Mouse (Mus musculus) ES-E14 (cell line): ENCODE data around the gene Krt82. TPM values are rescaled to one million over a fixed set of nuclear protein-coding genes. Genes with fewer than 3 reads are reported as not detected.

Source experiments
- DNase-seq: peaks from one replicate; pipeline ENCODE4 v3.0.0-alpha.2; 2013; ENCODE audit warnings: low read depth, low spot score
- H3K27ac ChIP-seq: 2 replicates; pipeline ENCODE4 v1.5.1; 2012; ENCODE audit warnings: low read depth, mild to moderate bottlenecking, low read length, moderate library complexity, mixed read lengths; ENCODE audit not compliant: poor library complexity, insufficient read depth, severe bottlenecking
- H3K36me3 ChIP-seq: 2 replicates; pipeline ENCODE4 v1.6.1; 2012; ENCODE audit warnings: mild to moderate bottlenecking, low read length, moderate library complexity, mixed read lengths; ENCODE audit not compliant: control insufficient read depth, poor library complexity, insufficient read depth, severe bottlenecking
- H3K4me1 ChIP-seq, 2 experiments: fragments of 150-350 bp in 1 of 2; sonication (generic) in 1 of 2; 2 replicates each; pipeline ENCODE4 v1.6.1; 2012; ENCODE audit warnings: low read length in 2 of 2, mild to moderate bottlenecking in 1 of 2, mixed read lengths in 1 of 2; ENCODE audit not compliant: control insufficient read depth in 2 of 2, insufficient read depth in 2 of 2, poor library complexity in 1 of 2
- H3K4me3 ChIP-seq, 2 experiments: fragments of 150-350 bp in 1 of 2; sonication (generic) in 1 of 2; 2 replicates each; pipeline ENCODE4 v1.5.1; 2012; ENCODE audit warnings: low read length in 2 of 2, low read depth in 1 of 2, mild to moderate bottlenecking in 1 of 2, mixed read lengths in 1 of 2; ENCODE audit not compliant: insufficient read depth in 1 of 2, poor library complexity in 1 of 2, severe bottlenecking in 1 of 2
- H3K9ac ChIP-seq: 2 replicates; pipeline ENCODE4 v1.6.1; 2012; ENCODE audit warnings: low read depth, mild to moderate bottlenecking, low read length, mixed read lengths; ENCODE audit not compliant: poor library complexity, insufficient read depth, severe bottlenecking
- H3K9me3 ChIP-seq: fragments of 150-350 bp; sonication (generic); 2 replicates; pipeline ENCODE4 v1.6.1; 2012; ENCODE audit warnings: low read depth, mild to moderate bottlenecking, low read length; ENCODE audit not compliant: control insufficient read depth, insufficient read depth
- CHD2 ChIP-seq: IDR thresholded peaks from 2 replicates; pipeline ENCODE4 v1.6.1; 2014; ENCODE audit warnings: mild to moderate bottlenecking, low read depth, low read length, inconsistent platforms
- HCFC1 ChIP-seq: IDR thresholded peaks from 2 replicates; pipeline ENCODE4 v1.6.1; 2012; ENCODE audit warnings: low read length, inconsistent platforms, borderline replicate concordance; ENCODE audit not compliant: insufficient read depth
- MAFK ChIP-seq: IDR thresholded peaks from 2 replicates; pipeline ENCODE4 v1.6.1; 2014; ENCODE audit warnings: mild to moderate bottlenecking, low read depth, low read length, inconsistent platforms; ENCODE audit not compliant: insufficient read depth
- ZC3H11A ChIP-seq: IDR thresholded peaks from 2 replicates; pipeline ENCODE4 v1.6.1; 2012; ENCODE audit warnings: low read depth, mild to moderate bottlenecking, inconsistent platforms, low read length, borderline replicate concordance
- ZNF384 ChIP-seq: IDR thresholded peaks from 2 replicates; pipeline ENCODE4 v1.6.1; 2012; ENCODE audit warnings: low read depth, low read length, inconsistent platforms
- in situ Hi-C, 2 experiments: fragments of 600-800 bp; cut with MboI; formaldehyde crosslinking; loops; one replicate each; pipeline ENCODE4 v1.15.1; 2025; ENCODE audit warnings: low sequenced_read_pairs in 2 of 2, inconsistent platforms in 1 of 2; ENCODE audit not compliant: unreplicated experiment in 2 of 2
- total RNA-seq: library from RNA; depleted of rRNA; stranded (reverse); fragments of 300-350 nt; gene quantifications from 2 replicates; pipeline ENCODE4 v1.2.3, GENCODE M21; 2012; rRNA removed

Gene Krt82
- total RNA-seq, 1 experiment, result not detected

DNA sequence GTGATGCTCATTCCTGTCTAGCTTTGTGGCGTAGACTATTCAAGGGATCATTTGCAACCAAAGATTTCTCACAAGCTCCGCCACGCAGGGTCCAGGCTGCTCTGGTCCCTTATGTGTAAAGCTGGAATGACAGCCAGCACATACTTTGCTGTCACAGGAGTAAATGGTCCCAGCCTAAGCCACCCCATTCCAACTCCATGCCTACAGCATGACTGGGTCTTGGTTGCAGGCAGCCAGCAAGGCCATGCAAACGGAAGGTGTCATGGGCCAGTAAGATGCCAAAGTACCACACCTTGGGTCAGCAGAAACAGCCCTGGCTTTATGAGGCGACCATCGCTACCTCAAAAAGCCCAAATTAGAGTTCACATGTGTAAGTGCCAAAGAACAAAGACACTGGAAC lies 56.8 kb downstream of the Krt82 start:
- TF ChIP-seq HCFC1 (no peak), ZNF384 (no peak), CHD2 (no peak), MAFK (no peak), ZC3H11A (no peak)
- no peak for DNase-seq
- H3K9ac ChIP-seq, result no peak overlapping the region
- no peaks in the 10 kb centered on the region for H3K9me3 ChIP-seq
- no peaks in the 10 kb centered on the region for H3K36me3 ChIP-seq
- H3K4me1 ChIP-seq, result no peaks in the 10 kb centered on the region
- no peak overlapping the region for H3K27ac ChIP-seq
- no peak overlapping the region for H3K4me3 ChIP-seq
- in situ Hi-C loops, result no loop called here

DNA sequence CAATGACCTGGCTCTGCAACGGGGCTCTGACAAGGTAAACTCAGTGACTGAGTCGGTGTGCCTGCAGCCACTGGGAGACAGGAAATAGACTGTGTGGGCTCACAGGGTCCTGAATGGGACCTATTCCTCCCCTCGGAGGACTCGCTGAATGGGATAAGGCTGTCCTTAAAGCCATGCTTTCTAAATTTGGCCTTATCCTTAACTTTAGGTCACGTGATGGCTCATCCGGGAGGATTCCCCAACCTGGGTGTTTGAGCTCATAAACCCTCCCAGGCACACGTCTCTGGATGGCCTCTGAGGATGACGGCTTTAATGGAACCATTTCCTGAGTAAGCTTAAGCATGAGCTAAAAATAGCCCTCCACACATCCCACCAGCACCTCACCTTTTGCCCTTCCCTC lies 57.7 kb downstream of the Krt82 start:
- Histone ChIP-seq H3K4me1 (no peaks in the 10 kb centered on the region), H3K9ac (no peak overlapping the region), H3K9me3 (no peaks in the 10 kb centered on the region), H3K4me3 (no peak overlapping the region), H3K36me3 (no peaks in the 10 kb centered on the region), H3K27ac (no peak overlapping the region)
- TF ChIP-seq MAFK, result no peak
- no peak for TF ChIP-seq ZNF384
- no peak for TF ChIP-seq ZC3H11A
- TF ChIP-seq HCFC1, result no peak
- TF ChIP-seq CHD2, result no peak
- in situ Hi-C loops, result no loop called here
- DNase-seq, result no peak

DNA sequence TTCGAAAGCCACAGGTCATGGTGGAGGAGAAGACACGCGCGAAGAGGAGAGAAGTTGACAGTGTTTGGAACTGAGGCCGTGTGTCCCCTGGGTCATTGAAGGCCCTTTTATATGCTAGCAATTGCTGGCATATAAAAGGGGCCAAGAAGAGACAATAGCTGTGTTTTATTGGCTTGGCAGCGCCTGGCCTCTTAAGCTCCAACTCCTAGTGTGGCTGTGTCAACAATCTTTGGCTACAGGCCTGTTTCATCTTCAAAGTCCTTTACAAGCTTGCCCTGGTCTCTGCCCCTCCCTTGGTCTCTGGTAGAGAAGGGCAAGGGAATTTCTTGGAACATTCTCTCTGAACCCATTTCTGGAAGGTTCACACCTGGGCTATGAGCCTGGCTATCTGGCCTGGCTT lies 59.0 kb downstream of the Krt82 start, which contains the start of gene Krt83:
Krt83 (minus strand) TSS at position 82 of the 400 bp plus-strand sequence.
- no peaks in the 10 kb centered on the region for H3K4me1 ChIP-seq
- TF ChIP-seq HCFC1, result no peak
- TF ChIP-seq MAFK, result no peak
- no peak for TF ChIP-seq ZNF384
- TF ChIP-seq CHD2, result no peak
- TF ChIP-seq ZC3H11A, result no peak
- in situ Hi-C loops, result no loop called here

More for the DNA sequence above, 59.0 kb downstream of the Krt82 start, which contains the start of gene Krt83:
- H3K4me3 ChIP-seq, result no peak within 1 kb of the TSS
- H3K9me3 ChIP-seq, result no peaks in the 10 kb centered on the region
- H3K36me3 ChIP-seq, result no peaks in the 10 kb centered on the region
- H3K9ac ChIP-seq, result no peak within 1 kb of the TSS
- DNase-seq, result no peak
- no peak within 1 kb of the TSS for H3K27ac ChIP-seq

Other genes starting within 250 kb of the Krt82 start
- gene Krt80, start 180.5 kb downstream of the Krt82 start, total RNA-seq, result 0.18 TPM in 1 of 2 replicates, not detected in the other
- 10.0 and 14.1 TPM in 2 replicates for gene Krt7, start 139.6 kb downstream of the Krt82 start, total RNA-seq
- not detected in 2 replicates for gene Krt87, start 111.9 kb downstream of the Krt82 start, total RNA-seq
- gene Krt88, start 102.9 kb downstream of the Krt82 start, total RNA-seq, result not detected in 2 replicates
- gene Krt81, start 86.9 kb downstream of the Krt82 start, total RNA-seq, result not detected in 2 replicates
- gene Krt86, start 77.2 kb downstream of the Krt82 start, total RNA-seq, result not detected in 2 replicates
- not detected in 2 replicates for gene Krt83, start 59.2 kb downstream of the Krt82 start, total RNA-seq
- not detected in 2 replicates for gene Gm49425, start 33.4 kb downstream of the Krt82 start, total RNA-seq
- gene Krt84, start 17.8 kb downstream of the Krt82 start, total RNA-seq, result not detected in 2 replicates
- 0.27 TPM in 1 of 2 replicates, not detected in the other for gene Krt90, start 12.3 kb upstream of the Krt82 start, total RNA-seq
- gene Krt75, start 23.2 kb upstream of the Krt82 start, total RNA-seq, result 0.04 TPM in 1 of 2 replicates, not detected in the other
- gene Gm5414, start 77.5 kb upstream of the Krt82 start, total RNA-seq, result not detected in 2 replicates
- not detected in 2 replicates for gene Gm5478, start 96.7 kb upstream of the Krt82 start, total RNA-seq
- gene Krt6b, start 129.6 kb upstream of the Krt82 start, total RNA-seq, result not detected in 2 replicates
- gene Krt6a, start 143.6 kb upstream of the Krt82 start, total RNA-seq, result 0.22 TPM in 1 of 2 replicates, not detected in the other
- 0.11 and 0.31 TPM in 2 replicates for gene Krt5, start 162.2 kb upstream of the Krt82 start, total RNA-seq
- gene Krt71, start 192.4 kb upstream of the Krt82 start, total RNA-seq, result 0.16 TPM in 1 of 2 replicates, not detected in the other
- 0.11 TPM in 1 of 2 replicates, not detected in the other for gene Krt72, start 235.8 kb upstream of the Krt82 start, total RNA-seq